Mouse (Mus musculus) thymus, adult 2 months (tissue): ENCODE measurements around the gene Sik3. TPM values are rescaled to one million over a fixed set of nuclear protein-coding genes. Genes with fewer than 3 reads are reported as not detected.

Experiments used
- DNase-seq: peaks from one replicate; pipeline ENCODE4 v3.0.0; 2021
- H3K27ac ChIP-seq: fragments of 200-500 bp; 2 replicates; pipeline ENCODE4 v1.5.1; 2012; ENCODE audit warnings: low read length, control low read depth; ENCODE audit not compliant: control insufficient read depth, insufficient read depth
- H3K27me3 ChIP-seq: fragments of 200-500 bp; 2 replicates; pipeline ENCODE4 v1.6.1; 2012; ENCODE audit warnings: mild to moderate bottlenecking, low read length, moderate library complexity, mixed read lengths; ENCODE audit not compliant: control insufficient read depth, insufficient read depth
- H3K36me3 ChIP-seq: fragments of 200-500 bp; 2 replicates; pipeline ENCODE4 v1.6.1; 2012; ENCODE audit warnings: mild to moderate bottlenecking, low read length, moderate library complexity; ENCODE audit not compliant: control insufficient read depth, insufficient read depth
- H3K4me1 ChIP-seq: fragments of 200-500 bp; replicated peaks from 2 replicates; pipeline ENCODE4 v1.6.1; 2012; ENCODE audit warnings: low read length; ENCODE audit not compliant: control insufficient read depth, insufficient read depth
- H3K4me3 ChIP-seq: fragments of 200-500 bp; 2 replicates; pipeline ENCODE4 v1.5.1; 2012; ENCODE audit warnings: mild to moderate bottlenecking, low read length, control low read depth, moderate library complexity; ENCODE audit not compliant: control insufficient read depth, insufficient read depth
- CTCF ChIP-seq: fragments of 200-500 bp; IDR thresholded peaks from 2 replicates; pipeline ENCODE4 v1.5.1; 2012; ENCODE audit warnings: mild to moderate bottlenecking, control low read depth, low read length, moderate library complexity, borderline replicate concordance; ENCODE audit not compliant: control insufficient read depth, poor library complexity, insufficient read depth; ENCODE audit errors: extremely low read depth
- POLR2A ChIP-seq: fragments of 200-500 bp; IDR thresholded peaks from 2 replicates; pipeline ENCODE4 v1.6.1; 2012; ENCODE audit warnings: mild to moderate bottlenecking, low read length, control low read depth, moderate library complexity; ENCODE audit not compliant: control insufficient read depth, poor library complexity, insufficient read depth; ENCODE audit errors: extremely low read depth
- WGBS: fragments of 180-500 bp; shearing (Covaris S2); methylation state at CpG from one replicate; pipeline ENCODE4 v1.1.7; 2018; 5-methylcytosine and 5-hydroxymethylcytosine counted together
- polyA plus RNA-seq: library from polyadenylated mRNA; depleted of rRNA; stranded (reverse); fragments of >200 nt; gene quantifications from 2 replicates; pipeline ENCODE4 v1.2.3, GENCODE M21; 2012

Gene Sik3
- polyA plus RNA-seq, 1 experiment = 29.4 TPM

- TF ChIP-seq CTCF = no peak
- no peak for TF ChIP-seq POLR2A
- 63% methylated on average over 5 of the region's 5 CpGs for WGBS
- H3K27ac ChIP-seq = no peak overlapping the region
These were observed 86.5 kb downstream of the Sik3 start for GRCm38 (mm10) chr9:46099107-46099506.

GRCm38 (mm10) chr9:46103154-46103553 is 90.5 kb downstream of the Sik3 start:
- WGBS = 93% methylated on average over 7 of the region's 7 CpGs
- Histone ChIP-seq H3K27me3 (no peaks in the 10 kb centered on the region), H3K4me1 (peaks cover 2% of the 10 kb centered on the region; the same call in 1 of the 2 replicates), H3K36me3 (no peaks in the 10 kb centered on the region), H3K4me3 (no peak overlapping the region), H3K27ac (no peak overlapping the region)
- TF ChIP-seq POLR2A = no peak
- no peak for TF ChIP-seq CTCF
- no peak for DNase-seq

More at GRCm38 (mm10) chr9:46099107-46099506, 86.5 kb downstream of the Sik3 start:
- H3K4me1 ChIP-seq = peaks cover 2% of the 10 kb centered on the region; the same call in 1 of the 2 replicates
- H3K4me3 ChIP-seq = no peak overlapping the region
- DNase-seq = no peak
- H3K27me3 ChIP-seq = no peaks in the 10 kb centered on the region
- no peaks in the 10 kb centered on the region for H3K36me3 ChIP-seq

GRCm38 (mm10) chr9:46106105-46106504 is 93.5 kb downstream of the Sik3 start:
- H3K4me1 ChIP-seq = no peaks in the 10 kb centered on the region
- TF ChIP-seq CTCF (no peak), POLR2A (no peak)
- H3K4me3 ChIP-seq = no peak overlapping the region
- no peak for DNase-seq
- H3K27me3 ChIP-seq = no peaks in the 10 kb centered on the region
- H3K27ac ChIP-seq = no peak overlapping the region
- no peaks in the 10 kb centered on the region for H3K36me3 ChIP-seq
- WGBS = 95% methylated on average over 9 of the region's 9 CpGs

- 30% methylated on average over 7 of the region's 7 CpGs for WGBS
- Histone ChIP-seq H3K27me3 (no peaks in the 10 kb centered on the region), H3K4me1 (no peaks in the 10 kb centered on the region), H3K36me3 (no peaks in the 10 kb centered on the region), H3K27ac (no peak overlapping the region), H3K4me3 (no peak overlapping the region)
- no peak for TF ChIP-seq CTCF
- no peak for TF ChIP-seq POLR2A
- DNase-seq = no peak
These were observed 98.0 kb downstream of the Sik3 start for GRCm38 (mm10) chr9:46110648-46111047.

GRCm38 (mm10) chr9:46111334-46111733 is 98.7 kb downstream of the Sik3 start:
- H3K27ac ChIP-seq = no peak overlapping the region
- no peak for DNase-seq
- no peak overlapping the region for H3K4me3 ChIP-seq
- H3K27me3 ChIP-seq = no peaks in the 10 kb centered on the region
- H3K36me3 ChIP-seq = no peaks in the 10 kb centered on the region
- no peaks in the 10 kb centered on the region for H3K4me1 ChIP-seq
- TF ChIP-seq POLR2A (no peak), CTCF (no peak)

- Histone ChIP-seq H3K27me3 (no peaks in the 10 kb centered on the region), H3K36me3 (no peaks in the 10 kb centered on the region), H3K4me3 (no peak overlapping the region), H3K27ac (no peak overlapping the region), H3K4me1 (no peaks in the 10 kb centered on the region)
- TF ChIP-seq POLR2A = no peak
- TF ChIP-seq CTCF = no peak
- WGBS = 87% methylated on average over 5 of the region's 5 CpGs
- no peak for DNase-seq
These were observed 99.6 kb downstream of the Sik3 start for GRCm38 (mm10) chr9:46112246-46112645.

- no peak for TF ChIP-seq POLR2A
- TF ChIP-seq CTCF = no peak
- peaks cover 20% of the 10 kb centered on the region for H3K4me1 ChIP-seq
- H3K27ac ChIP-seq = no peak overlapping the region
- H3K27me3 ChIP-seq = no peaks in the 10 kb centered on the region
- 0 out of 2 replicates have a peak, but pooled peaks cover 5% of the 10 kb centered on the region for H3K36me3 ChIP-seq
- no peak overlapping the region for H3K4me3 ChIP-seq
- peak; percentile 18 for DNase-seq
- 9% methylated on average over 8 of the region's 8 CpGs for WGBS
These were observed 106.3 kb downstream of the Sik3 start for GRCm38 (mm10) chr9:46118844-46119385.
